Mouse (Mus musculus): ENCODE results near the gene Rhobtb1.

- TF ChIP-seq ZNF384 (IDR thresholded peaks at IDR 0.05; ENCODE audit: low read depth, low read length) = no peak
- no peak for TF ChIP-seq ZC3H11A (IDR thresholded peaks at IDR 0.05; ENCODE audit: borderline replicate concordance, low read depth, low read length)
- no peak for TF ChIP-seq HCFC1 (IDR thresholded peaks at IDR 0.05; ENCODE audit: borderline replicate concordance, insufficient read depth, low read length)
- TF ChIP-seq MAFK (IDR thresholded peaks at IDR 0.05; ENCODE audit: insufficient read depth, low read depth, low read length) = no peak
Observed at GRCm38 (mm10) chr10:69258588-69258987, 107.4 kb downstream of the Rhobtb1 start.

All from ES-E14 (cell line).